Mouse (Mus musculus) spleen, adult 2 months (tissue): Measurements from ENCODE around the gene Fgf22. TPM values are rescaled to one million over a fixed set of nuclear protein-coding genes. Genes with fewer than 3 reads are reported as not detected.
A peak's percentile ranks its signal among the peaks of the same experiment; 100 is the strongest.

Source experiments
- DNase-seq, 2 experiments: peaks; one replicate each; pipeline versions ENCODE4 v3.0.0 to v3.0.0-alpha.2; 2012 to 2021; ENCODE audit warnings: low spot score in 2 of 2, low read depth in 1 of 2
- H3K27ac ChIP-seq: fragments of 200-500 bp; 2 replicates; pipeline ENCODE4 v1.5.1; 2012; ENCODE audit warnings: low read length, inconsistent platforms; ENCODE audit not compliant: insufficient read depth
- H3K27me3 ChIP-seq: fragments of 200-500 bp; 2 replicates; pipeline ENCODE4 v1.6.1; 2012; ENCODE audit warnings: mild to moderate bottlenecking, moderate library complexity, low read length, inconsistent platforms; ENCODE audit not compliant: control insufficient read depth, insufficient read depth
- H3K36me3 ChIP-seq: fragments of 200-500 bp; 2 replicates; pipeline ENCODE4 v1.6.1; 2012; ENCODE audit warnings: mild to moderate bottlenecking, low read length, inconsistent platforms; ENCODE audit not compliant: control insufficient read depth, insufficient read depth
- H3K4me1 ChIP-seq: fragments of 200-500 bp; 2 replicates; pipeline ENCODE4 v1.6.1; 2011; ENCODE audit warnings: inconsistent platforms; ENCODE audit not compliant: control insufficient read depth, insufficient read depth, insufficient read length
- H3K4me3 ChIP-seq: fragments of 200-500 bp; 2 replicates; pipeline ENCODE4 v1.5.1; 2011; ENCODE audit warnings: mild to moderate bottlenecking, inconsistent platforms; ENCODE audit not compliant: insufficient read depth, insufficient read length; ENCODE audit errors: extremely low read depth
- CTCF ChIP-seq: fragments of 200-500 bp; IDR thresholded peaks from 2 replicates; pipeline ENCODE4 v1.5.1; 2011; ENCODE audit warnings: mild to moderate bottlenecking, inconsistent platforms; ENCODE audit not compliant: insufficient read depth, insufficient read length, insufficient replicate concordance; ENCODE audit errors: extremely low read depth
- POLR2A ChIP-seq: fragments of 200-500 bp; IDR thresholded peaks from 2 replicates; pipeline ENCODE4 v1.6.1; 2011; ENCODE audit warnings: low read depth, low read length, inconsistent platforms
- WGBS: fragments of 180-500 bp; shearing (Covaris S2); methylation state at CpG from one replicate; pipeline ENCODE4 v1.1.7; 2018; 5-methylcytosine and 5-hydroxymethylcytosine counted together
- polyA plus RNA-seq: library from polyadenylated mRNA; depleted of rRNA; stranded (reverse); fragments of >200 nt; gene quantifications from 2 replicates; pipeline ENCODE4 v1.2.3, GENCODE M21; 2012

The Fgf22 gene
- polyA plus RNA-seq, 1 experiment, result not detected

- Histone ChIP-seq H3K27ac (no peak overlapping the region), H3K4me3 (no peak overlapping the region), H3K27me3 (no peaks in the 10 kb centered on the region), H3K4me1 (no peaks in the 10 kb centered on the region; the same call in 1 of the 2 replicates), H3K36me3 (no peaks in the 10 kb centered on the region)
- 60% methylated on average over 2 of the region's 2 CpGs for WGBS
- no peak for DNase-seq
- TF ChIP-seq CTCF, result no peak
- no peak for TF ChIP-seq POLR2A
Observed at GRCm38 (mm10) chr10:79789581-79789980, 34.7 kb downstream of the Fgf22 start.

GRCm38 (mm10) chr10:79790861-79791260 is 36.0 kb downstream of the Fgf22 start, which contains the start of gene Prss57:
Prss57 (minus strand) TSS chr10:79790961.
- Histone ChIP-seq H3K36me3 (no peaks in the 10 kb centered on the region), H3K27me3 (no peaks in the 10 kb centered on the region), H3K27ac (no peak within 1 kb of the TSS), H3K4me3 (no peak within 1 kb of the TSS), H3K4me1 (peaks cover 2% of the 10 kb centered on the region)
- TF ChIP-seq CTCF, result no peak
- no peak for TF ChIP-seq POLR2A
- WGBS, result 74% methylated on average over 4 of the region's 4 CpGs
- no peak for DNase-seq

- 88% methylated on average over 5 of the region's 5 CpGs for WGBS
- DNase-seq, result no peak
Observed at GRCm38 (mm10) chr10:79792339-79793040, 37.6 kb downstream of the Fgf22 start.

GRCm38 (mm10) chr10:79793051-79793737 is 38.3 kb downstream of the Fgf22 start, which contains the start of gene Palm:
Palm (plus strand) TSS chr10:79793572.
- Histone ChIP-seq H3K36me3 (no peaks in the 10 kb centered on the region), H3K4me3 (peak within 1 kb of the TSS; percentile 64), H3K27ac (no peak within 1 kb of the TSS), H3K27me3 (no peaks in the 10 kb centered on the region), H3K4me1 (peaks cover 5% of the 10 kb centered on the region)
- peak; percentile 25 to 63 for DNase-seq
- WGBS, result 8% methylated on average over 36 of the region's 51 CpGs
- no peak for TF ChIP-seq POLR2A
- TF ChIP-seq CTCF, result peak; percentile 84

More at GRCm38 (mm10) chr10:79792339-79793040, 37.6 kb downstream of the Fgf22 start:
- no peaks in the 10 kb centered on the region for H3K36me3 ChIP-seq
- H3K27ac ChIP-seq, result no peak overlapping the region
- peaks cover 2% of the 10 kb centered on the region for H3K4me1 ChIP-seq
- no peaks in the 10 kb centered on the region for H3K27me3 ChIP-seq
- TF ChIP-seq POLR2A, result no peak
- TF ChIP-seq CTCF, result no peak
- no peak overlapping the region for H3K4me3 ChIP-seq

GRCm38 (mm10) chr10:79793738-79794490 is 39.0 kb downstream of the Fgf22 start:
- Histone ChIP-seq H3K4me1 (peaks cover 7% of the 10 kb centered on the region), H3K27ac (no peak overlapping the region), H3K4me3 (peak overlapping the region; percentile 64), H3K27me3 (no peaks in the 10 kb centered on the region), H3K36me3 (no peaks in the 10 kb centered on the region)
- DNase-seq, result no peak
- no peak for TF ChIP-seq POLR2A
- no peak for TF ChIP-seq CTCF
- 17% methylated on average over 37 of the region's 38 CpGs for WGBS

GRCm38 (mm10) chr10:79794491-79794931 is 39.6 kb downstream of the Fgf22 start:
- TF ChIP-seq POLR2A (no peak), CTCF (no peak)
- no peaks in the 10 kb centered on the region for H3K36me3 ChIP-seq
- DNase-seq, result no peak
- no peak overlapping the region for H3K27ac ChIP-seq
- H3K27me3 ChIP-seq, result no peaks in the 10 kb centered on the region
- H3K4me1 ChIP-seq, result peaks cover 7% of the 10 kb centered on the region
- WGBS, result 29% methylated on average over 10 of the region's 10 CpGs
- no peak overlapping the region for H3K4me3 ChIP-seq

- no peak for DNase-seq
- H3K4me1 ChIP-seq, result peaks cover 7% of the 10 kb centered on the region
- no peaks in the 10 kb centered on the region for H3K27me3 ChIP-seq
- TF ChIP-seq CTCF (no peak), POLR2A (no peak)
- WGBS, result 94% methylated on average over 3 of the region's 3 CpGs
- H3K27ac ChIP-seq, result no peak overlapping the region
- no peaks in the 10 kb centered on the region for H3K36me3 ChIP-seq
- no peak overlapping the region for H3K4me3 ChIP-seq
Observed at GRCm38 (mm10) chr10:79795905-79796304, 41.0 kb downstream of the Fgf22 start.
